Mouse (Mus musculus): ENCODE data around the gene Speg. TPM values are rescaled to one million over a fixed set of nuclear protein-coding genes. Genes with fewer than 3 reads are reported as not detected.

Gene Speg
- polyA plus RNA-seq, 1 experiment = 19.8 TPM

DNA sequence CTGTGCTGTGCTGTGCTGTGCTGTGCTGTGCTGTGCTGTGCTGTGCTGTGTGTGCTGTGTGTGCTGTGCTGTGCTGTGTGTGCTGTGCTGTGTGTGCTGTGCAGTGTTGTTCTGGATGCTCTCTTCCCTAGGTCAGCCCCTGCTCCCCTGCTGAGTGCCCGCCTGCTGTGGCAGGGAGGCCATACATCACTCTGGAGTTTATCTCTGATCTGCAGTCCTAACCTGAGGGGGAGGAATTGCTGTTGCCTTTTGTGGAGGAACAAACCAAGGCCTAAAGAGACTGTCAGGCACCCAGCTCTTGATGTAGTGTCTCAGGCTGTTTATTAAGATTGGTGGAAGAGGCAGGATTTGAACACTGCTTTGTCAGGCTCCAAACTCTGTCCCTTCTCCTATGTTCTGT lies 87.5 kb downstream of the Speg start:
- no peak overlapping the region for H3K27ac ChIP-seq (ENCODE audit: insufficient read depth, low read length)
- TF ChIP-seq CTCF (IDR thresholded peaks at IDR 0.05; ENCODE audit: low read depth, low read length) (no peak), EP300 (IDR thresholded peaks at IDR 0.05; ENCODE audit: insufficient read depth, low read depth, low read length) (no peak), POLR2A (IDR thresholded peaks at IDR 0.05; ENCODE audit: insufficient read depth, low read length) (no peak)
- no peaks in the 10 kb centered on the region for H3K9me3 ChIP-seq (replicated peaks; ENCODE audit: control insufficient read depth, insufficient read depth, low read length, poor library complexity, severe bottlenecking)
- no peak overlapping the region for H3K9ac ChIP-seq (ENCODE audit: low read depth, poor library complexity, severe bottlenecking)
- no peaks in the 10 kb centered on the region for H3K27me3 ChIP-seq (ENCODE audit: control insufficient read depth, insufficient read depth, low read length, poor library complexity, severe bottlenecking)
- H3K4me3 ChIP-seq (ENCODE audit: low read depth, low read length) = no peak overlapping the region
- no peaks in the 10 kb centered on the region for H3K36me3 ChIP-seq (ENCODE audit: control insufficient read depth, insufficient read depth, low read length, poor library complexity, severe bottlenecking)
- no peaks in the 10 kb centered on the region for H3K4me1 ChIP-seq (ENCODE audit: control insufficient read depth, insufficient read depth, low read length)

DNA sequence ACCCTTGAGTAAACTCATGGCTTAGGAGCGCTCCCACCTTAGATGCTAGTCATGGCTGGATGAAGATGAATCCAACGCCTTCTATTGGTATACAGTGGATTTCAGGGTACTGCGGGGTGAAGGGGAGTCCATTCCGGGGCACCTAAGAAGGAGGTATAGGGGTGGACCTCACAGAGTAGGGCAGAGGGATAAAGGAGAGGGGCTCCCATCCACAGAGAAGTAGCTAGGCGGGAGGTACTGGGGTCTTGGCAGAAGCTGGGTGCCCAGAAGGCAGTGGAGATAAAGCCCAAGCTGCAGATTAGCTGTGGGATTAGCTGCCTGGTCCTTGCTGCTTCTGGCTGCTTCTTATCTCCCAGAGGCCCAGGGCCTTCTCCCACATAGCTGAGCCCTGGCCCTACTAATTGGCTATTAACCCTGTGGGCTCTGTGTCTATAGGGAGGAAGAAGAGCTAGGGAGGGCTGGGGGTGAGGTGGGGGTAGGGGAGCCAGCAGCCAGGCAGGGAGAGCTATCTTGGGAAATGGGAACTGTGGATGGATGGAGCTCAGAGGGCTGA lies 88.6 kb downstream of the Speg start:
- Histone ChIP-seq H3K27ac (ENCODE audit: insufficient read depth, low read length) (no peak overlapping the region), H3K4me3 (ENCODE audit: low read depth, low read length) (no peak overlapping the region), H3K4me1 (ENCODE audit: control insufficient read depth, insufficient read depth, low read length) (no peaks in the 10 kb centered on the region), H3K9ac (ENCODE audit: low read depth, poor library complexity, severe bottlenecking) (no peak overlapping the region), H3K27me3 (ENCODE audit: control insufficient read depth, insufficient read depth, low read length, poor library complexity, severe bottlenecking) (no peaks in the 10 kb centered on the region), H3K36me3 (ENCODE audit: control insufficient read depth, insufficient read depth, low read length, poor library complexity, severe bottlenecking) (no peaks in the 10 kb centered on the region), H3K9me3 (replicated peaks; ENCODE audit: control insufficient read depth, insufficient read depth, low read length, poor library complexity, severe bottlenecking) (no peaks in the 10 kb centered on the region)
- TF ChIP-seq EP300 (IDR thresholded peaks at IDR 0.05; ENCODE audit: insufficient read depth, low read depth, low read length) = no peak
- no peak for TF ChIP-seq CTCF (IDR thresholded peaks at IDR 0.05; ENCODE audit: low read depth, low read length)
- no peak for TF ChIP-seq POLR2A (IDR thresholded peaks at IDR 0.05; ENCODE audit: insufficient read depth, low read length)

- Histone ChIP-seq H3K9ac (ENCODE audit: low read depth, poor library complexity, severe bottlenecking) (no peak overlapping the region), H3K27ac (ENCODE audit: insufficient read depth, low read length) (no peak overlapping the region), H3K9me3 (replicated peaks; ENCODE audit: control insufficient read depth, insufficient read depth, low read length, poor library complexity, severe bottlenecking) (no peaks in the 10 kb centered on the region), H3K4me1 (ENCODE audit: control insufficient read depth, insufficient read depth, low read length) (no peaks in the 10 kb centered on the region), H3K36me3 (ENCODE audit: control insufficient read depth, insufficient read depth, low read length, poor library complexity, severe bottlenecking) (no peaks in the 10 kb centered on the region), H3K27me3 (ENCODE audit: control insufficient read depth, insufficient read depth, low read length, poor library complexity, severe bottlenecking) (no peaks in the 10 kb centered on the region), H3K4me3 (ENCODE audit: low read depth, low read length) (no peak overlapping the region)
- TF ChIP-seq POLR2A (IDR thresholded peaks at IDR 0.05; ENCODE audit: insufficient read depth, low read length) = no peak
- TF ChIP-seq CTCF (IDR thresholded peaks at IDR 0.05; ENCODE audit: low read depth, low read length) = peak; percentile 81
- peak; percentile 61; the same call in 1 of the 2 replicates for TF ChIP-seq EP300 (IDR thresholded peaks at IDR 0.05; ENCODE audit: insufficient read depth, low read depth, low read length)
Measured at GRCm38 (mm10) chr1:75467215-75467927, 92.3 kb downstream of the Speg start.

GRCm38 (mm10) chr1:75469287-75469825 lies 94.3 kb downstream of the Speg start:
- no peaks in the 10 kb centered on the region for H3K4me1 ChIP-seq (ENCODE audit: control insufficient read depth, insufficient read depth, low read length)
- no peak overlapping the region for H3K4me3 ChIP-seq (ENCODE audit: low read depth, low read length)
- H3K36me3 ChIP-seq (ENCODE audit: control insufficient read depth, insufficient read depth, low read length, poor library complexity, severe bottlenecking) = peaks cover 1% of the 10 kb centered on the region; the same call in 1 of the 2 replicates
- H3K27ac ChIP-seq (ENCODE audit: insufficient read depth, low read length) = no peak overlapping the region
- no peaks in the 10 kb centered on the region for H3K27me3 ChIP-seq (ENCODE audit: control insufficient read depth, insufficient read depth, low read length, poor library complexity, severe bottlenecking)
- no peaks in the 10 kb centered on the region for H3K9me3 ChIP-seq (replicated peaks; ENCODE audit: control insufficient read depth, insufficient read depth, low read length, poor library complexity, severe bottlenecking)
- H3K9ac ChIP-seq (ENCODE audit: low read depth, poor library complexity, severe bottlenecking) = no peak overlapping the region
- TF ChIP-seq POLR2A (IDR thresholded peaks at IDR 0.05; ENCODE audit: insufficient read depth, low read length) (no peak), EP300 (IDR thresholded peaks at IDR 0.05; ENCODE audit: insufficient read depth, low read depth, low read length) (no peak), CTCF (IDR thresholded peaks at IDR 0.05; ENCODE audit: low read depth, low read length) (no peak)

DNA sequence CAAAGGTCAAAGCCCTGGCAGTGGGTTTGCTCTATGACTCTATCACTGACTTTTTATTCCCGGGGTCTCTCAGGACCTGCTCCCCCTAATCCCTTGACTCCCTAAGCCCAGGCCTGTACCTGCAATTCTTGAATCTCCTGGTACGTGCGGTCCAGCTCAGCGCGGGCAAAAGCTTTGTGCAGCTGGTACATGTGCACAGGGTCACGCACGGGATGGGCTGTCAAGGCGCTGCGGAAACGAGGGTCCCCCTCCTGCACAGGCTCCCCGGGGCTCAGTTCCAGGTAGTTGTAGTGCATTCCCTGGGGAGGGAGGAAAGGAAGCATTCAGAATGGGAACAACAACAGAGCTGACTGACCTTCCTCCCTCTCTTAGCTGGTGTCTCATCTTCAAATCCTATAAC lies 101.3 kb downstream of the Speg start:
- Histone ChIP-seq H3K9me3 (replicated peaks; ENCODE audit: control insufficient read depth, insufficient read depth, low read length, poor library complexity, severe bottlenecking) (no peaks in the 10 kb centered on the region), H3K27me3 (ENCODE audit: control insufficient read depth, insufficient read depth, low read length, poor library complexity, severe bottlenecking) (no peaks in the 10 kb centered on the region), H3K4me3 (ENCODE audit: low read depth, low read length) (no peak overlapping the region), H3K36me3 (ENCODE audit: control insufficient read depth, insufficient read depth, low read length, poor library complexity, severe bottlenecking) (peaks cover 16% of the 10 kb centered on the region), H3K4me1 (ENCODE audit: control insufficient read depth, insufficient read depth, low read length) (no peaks in the 10 kb centered on the region), H3K9ac (ENCODE audit: low read depth, poor library complexity, severe bottlenecking) (no peak overlapping the region), H3K27ac (ENCODE audit: insufficient read depth, low read length) (no peak overlapping the region)
- TF ChIP-seq CTCF (IDR thresholded peaks at IDR 0.05; ENCODE audit: low read depth, low read length) (no peak), EP300 (IDR thresholded peaks at IDR 0.05; ENCODE audit: insufficient read depth, low read depth, low read length) (no peak), POLR2A (IDR thresholded peaks at IDR 0.05; ENCODE audit: insufficient read depth, low read length) (no peak)

All from ES-Bruce4 (cell line).